Mouse (Mus musculus) megakaryocyte, embryonic 14.5 days (primary cell): ENCODE results near the gene Irx5.

ENCODE experiments used
- FLI1 ChIP-seq: IDR thresholded peaks from 2 replicates; pipeline ENCODE4 v1.6.1; 2012; ENCODE audit warnings: low read length, inconsistent platforms, mixed read lengths
- GATA1 ChIP-seq: IDR thresholded peaks from 3 replicates; pipeline ENCODE4 v1.6.1; 2012; ENCODE audit warnings: mixed read lengths, low read length, inconsistent platforms, borderline replicate concordance

DNA sequence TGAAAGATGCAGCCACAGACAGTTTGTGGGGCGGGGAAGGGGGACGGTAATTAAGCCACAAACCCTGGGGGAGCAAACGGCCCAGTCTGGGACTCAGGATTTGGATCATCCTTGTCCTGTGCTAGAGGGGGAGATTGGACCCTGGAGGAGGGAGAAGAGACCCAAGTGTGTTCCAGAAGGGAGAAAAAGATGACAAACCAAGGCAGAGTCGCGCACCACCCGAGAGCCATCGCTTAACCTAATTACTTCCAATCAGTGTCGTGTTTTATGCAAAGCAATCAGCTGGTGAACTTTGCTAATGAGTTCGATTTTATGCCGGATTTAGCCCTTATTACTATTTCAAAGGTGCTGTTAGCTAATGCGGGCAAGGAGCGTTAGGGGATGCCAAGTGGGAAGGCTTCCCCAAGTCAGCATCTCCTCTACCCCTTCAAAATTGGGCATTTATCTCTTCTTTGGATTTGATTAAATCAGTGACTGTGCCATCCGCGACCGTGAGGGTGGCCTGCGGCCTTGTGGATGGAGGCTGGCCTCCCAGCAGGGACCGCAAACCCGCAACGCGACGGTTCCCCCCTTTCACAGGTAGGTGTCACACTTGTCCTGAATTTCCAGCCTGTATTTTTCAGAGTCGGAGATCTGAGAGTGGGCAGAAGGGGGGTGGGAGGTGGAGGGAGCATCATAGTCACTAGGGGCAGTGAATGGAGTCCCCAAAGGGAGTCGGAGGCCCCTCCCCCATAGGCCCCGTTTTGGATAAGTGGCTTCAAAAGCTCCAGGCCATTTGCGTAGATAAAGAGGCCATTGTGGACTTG is 4.3 kb downstream of the Irx5 start:
- TF ChIP-seq GATA1 (no peak), FLI1 (no peak)
